In genomic region chr11:76343031-76343430, GRCm38 (mm10) we compare ENCODE assay signal across 12 mouse cellular contexts. TPM values are rescaled to one million over a fixed set of nuclear protein-coding genes. Genes with fewer than 3 reads are reported as not detected.
DNase-seq lines count a peak whose midpoint lies in the region; ATAC-seq lines count a peak whose summit lies in the region.
"Had no signal": no experiment of that assay in that cellular context is flagged by ENCODE, and none has a peak within 500 bp of the region (broad histone marks: within the 10 kb centered on the region; RNA-seq: fewer than 3 reads in every experiment).

No protein-coding gene starts in this region.

- no peak for ATAC-seq in hindbrain, embryonic 13.5 days (ENCODE audit: low FRiP score)
- no peak for ATAC-seq in limb, embryonic 12.5 days (ENCODE audit: insufficient number of reproducible peaks, insufficient read depth, low FRiP score, low TSS enrichment, low read depth)

- H3K27me3 ChIP-seq in hindbrain, embryonic 10.5 days (ENCODE audit: insufficient read depth, poor library complexity, severe bottlenecking) = no peaks in the 10 kb centered on the region
- no peaks in the 10 kb centered on the region for H3K27me3 ChIP-seq in hindbrain, embryonic 13.5 days
- no peaks in the 10 kb centered on the region for H3K27me3 ChIP-seq in limb, embryonic 12.5 days

- H3K9ac ChIP-seq in hindbrain, embryonic 13.5 days = no peak overlapping the region
- no peak overlapping the region for H3K9ac ChIP-seq in limb, embryonic 12.5 days (replicated peaks)

- H3K4me3 ChIP-seq in hindbrain, embryonic 10.5 days = no peak overlapping the region
- H3K4me3 ChIP-seq in hindbrain, embryonic 13.5 days = no peak overlapping the region
- H3K4me3 ChIP-seq in limb, embryonic 12.5 days (replicated peaks) = no peak overlapping the region

- DNase-seq in hindbrain, embryonic 10.5 days (ENCODE audit: low spot score) = peak; percentile 36
- peak; percentile 73 for DNase-seq in NIH3T3 (ENCODE audit: low read depth)
- peak; percentile 48 for DNase-seq in embryo, embryonic 9.5 days (ENCODE audit: extremely low spot score)
- no peak for DNase-seq in urinary bladder, postnatal 14 days (ENCODE audit: low spot score)
- DNase-seq in frontal cortex, postnatal 14 days (ENCODE audit: low spot score in 2 of 2) = no peak
- no peak for DNase-seq in kidney, postnatal 10 days
- DNase-seq: adrenal gland, postnatal 36 days; cerebellum, adult 11 months; kidney, adult 2 months; thymus, adult 18-20 months had no signal

- peaks cover 25% of the 10 kb centered on the region for H3K4me1 ChIP-seq in hindbrain, embryonic 10.5 days (replicated peaks)
- H3K4me1 ChIP-seq in hindbrain, embryonic 13.5 days (replicated peaks) = peaks cover 30% of the 10 kb centered on the region
- peaks cover 35% of the 10 kb centered on the region for H3K4me1 ChIP-seq in limb, embryonic 12.5 days (replicated peaks)

- H3K9me3 ChIP-seq in hindbrain, embryonic 10.5 days = no peaks in the 10 kb centered on the region
- H3K9me3 ChIP-seq in hindbrain, embryonic 13.5 days = no peaks in the 10 kb centered on the region
- no peaks in the 10 kb centered on the region for H3K9me3 ChIP-seq in limb, embryonic 12.5 days

- H3K4me2 ChIP-seq in hindbrain, embryonic 13.5 days = no peak overlapping the region
- H3K4me2 ChIP-seq in limb, embryonic 12.5 days = peak overlapping the region; percentile 26; the same call in 1 of the 2 replicates

- peak overlapping the region; percentile 79 for H3K27ac ChIP-seq in hindbrain, embryonic 10.5 days
- H3K27ac ChIP-seq in hindbrain, embryonic 13.5 days = no peak overlapping the region
- peak overlapping the region; percentile 91 for H3K27ac ChIP-seq in limb, embryonic 12.5 days

- 58% methylated on average over 9 of the region's 9 CpGs for WGBS in hindbrain, embryonic 10.5 days
- WGBS in hindbrain, embryonic 13.5 days = 55% methylated on average over 9 of the region's 9 CpGs
- 14% methylated on average over 9 of the region's 9 CpGs for WGBS in limb, embryonic 12.5 days

- H3K36me3 ChIP-seq in hindbrain, embryonic 10.5 days = peaks cover 15% of the 10 kb centered on the region; the same call in 1 of the 2 replicates
- H3K36me3 ChIP-seq in hindbrain, embryonic 13.5 days = no peaks in the 10 kb centered on the region
- H3K36me3 ChIP-seq in limb, embryonic 12.5 days = no peaks in the 10 kb centered on the region

RNA-seq across cellular contexts. Expression of gene Nxn, which starts 55.9 kb away (rescaled TPM):
- 45.3 and 46.6 TPM in 2 replicates for polyA plus RNA-seq in hindbrain, embryonic 10.5 days (2016; fragmentation: Nextera tagmentation; extraction: Ambion mirVana)
- polyA plus RNA-seq in hindbrain, embryonic 13.5 days (2015; fragmentation: Nextera tagmentation; extraction: Ambion mirVana) = 30.4 and 35.6 TPM in 2 replicates
- 61.2 and 67.7 TPM in 2 replicates for polyA plus RNA-seq in limb, embryonic 12.5 days (2016; fragmentation: Nextera tagmentation; extraction: Ambion mirVana)

Comparison
In these comparisons a context has a peak if more than half of its experiments do, and no peak if none do; other contexts are left out.
1. DNase-seq: peak in hindbrain, embryonic 10.5 days (single experiment), NIH3T3 (single experiment) and embryo, embryonic 9.5 days (single experiment); none in urinary bladder, postnatal 14 days (single experiment), frontal cortex, postnatal 14 days (0 of 2) and kidney, postnatal 10 days (single experiment).